Mouse (Mus musculus) heart, postnatal 0 days (tissue): ENCODE measurements at regions not wholly inside any gene's neighbourhood (a gene's known extent, or its start where the extent isn't known, plus 50 kb on each side); places are given as distances from the start of the nearest gene placed in this dataset.

Experiments used
- CTCF ChIP-seq: IDR thresholded peaks from 2 replicates; pipeline ENCODE4 v1.5.1; 2016; ENCODE audit warnings: antibody characterized with exemption, control low read depth, low read depth
- EP300 ChIP-seq: IDR thresholded peaks from 2 replicates; pipeline ENCODE4 v1.6.1; 2016; ENCODE audit warnings: antibody characterized with exemption, low read depth

GRCm38 (mm10) chr5:133385374-133386349, 713.8 kb upstream of the Castor2 start:
- TF ChIP-seq CTCF, result no peak
- TF ChIP-seq EP300, result peak; percentile 67
